Mouse (Mus musculus): ENCODE results near the gene March9. TPM values are rescaled to one million over a fixed set of nuclear protein-coding genes. Genes with fewer than 3 reads are reported as not detected.
"Not testable (repeated sequence)": the region's sequence is repeated elsewhere in the genome, so short reads cannot be mapped to it uniquely, and the experiment has no call there.

Gene March9
- polyA plus RNA-seq, 1 experiment from 2014 or later: 3.7 TPM

DNA sequence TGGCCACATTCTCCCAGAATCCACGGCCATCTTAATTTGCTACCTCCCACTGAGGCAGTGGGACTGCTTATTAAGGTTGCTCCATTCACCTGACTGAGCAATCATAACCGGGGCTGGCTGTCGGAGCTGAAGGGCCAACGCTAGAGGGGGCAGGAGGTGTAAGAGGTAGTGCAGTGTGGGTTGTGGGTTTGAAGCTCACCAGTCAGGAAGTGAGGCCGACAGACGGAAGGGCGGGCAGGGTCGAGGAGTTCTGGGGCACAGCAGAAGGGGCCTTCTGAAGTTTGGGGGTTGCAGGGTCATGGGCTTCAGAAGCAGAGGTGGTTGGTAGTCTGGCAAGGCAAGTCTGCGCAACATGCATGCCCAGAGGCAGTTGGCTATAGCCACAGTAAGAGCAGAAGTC is 15.1 kb upstream of the March9 start, which contains the start of gene Agap2:
Gene Agap2 (plus strand): TSS at position 205 of the 400 bp plus-strand sequence.
- Histone ChIP-seq H3K9ac (ENCODE audit: low read length) (no peak within 1 kb of the TSS), H3K4me1 (ENCODE audit: control insufficient read depth, insufficient read depth, low read length) (peaks cover 15% of the 10 kb centered on the region), H3K4me3 (ENCODE audit: low read depth, low read length) (no peak within 1 kb of the TSS), H3K27ac (ENCODE audit: low read depth, low read length) (no peak within 1 kb of the TSS), H3K27me3 (ENCODE audit: control insufficient read depth, insufficient read depth, low read length) (peaks cover 9% of the 10 kb centered on the region), H3K9me3 (ENCODE audit: control insufficient read depth, low read length) (no peaks in the 10 kb centered on the region), H3K36me3 (ENCODE audit: control insufficient read depth, insufficient read depth, low read length) (no peaks in the 10 kb centered on the region), H3K4me2 (no peak within 1 kb of the TSS)
- ATAC-seq (ENCODE audit: low FRiP score) (no peak), DNase-seq (ENCODE audit: low spot score, missing footprints) (no peak)
- 68% methylated on average over 9 of the region's 9 CpGs for WGBS

DNA sequence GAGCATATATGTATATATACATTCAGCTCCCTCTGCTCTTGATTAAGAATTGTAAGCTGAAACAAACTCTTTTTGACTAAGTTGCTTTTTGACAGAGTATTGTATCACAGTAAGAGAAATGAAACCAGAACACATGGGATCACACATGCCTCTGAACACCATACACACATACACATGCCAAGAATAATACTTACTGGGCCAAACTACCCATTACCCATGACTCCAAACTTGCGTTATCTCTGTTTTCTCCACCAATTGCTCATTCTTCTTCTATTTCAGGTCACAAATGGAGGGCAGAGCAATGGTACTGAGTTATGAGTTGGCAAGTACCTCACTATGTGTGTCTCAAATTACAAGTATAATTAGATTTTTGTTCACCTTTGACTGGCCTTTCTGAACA is 14.0 kb upstream of the March9 start:
- DNase-seq (ENCODE audit: low spot score, missing footprints) (no peak), ATAC-seq (ENCODE audit: low FRiP score) (no peak)
- Histone ChIP-seq H3K4me3 (ENCODE audit: low read depth, low read length) (no peak overlapping the region), H3K4me1 (ENCODE audit: control insufficient read depth, insufficient read depth, low read length) (peaks cover 18% of the 10 kb centered on the region), H3K36me3 (ENCODE audit: control insufficient read depth, insufficient read depth, low read length) (no peaks in the 10 kb centered on the region), H3K9me3 (ENCODE audit: control insufficient read depth, low read length) (no peaks in the 10 kb centered on the region), H3K4me2 (no peak overlapping the region), H3K9ac (ENCODE audit: low read length) (no peak overlapping the region), H3K27ac (ENCODE audit: low read depth, low read length) (no peak overlapping the region), H3K27me3 (ENCODE audit: control insufficient read depth, insufficient read depth, low read length) (no peaks in the 10 kb centered on the region)
- 97% methylated on average over 1 of the region's 1 CpGs for WGBS

DNA sequence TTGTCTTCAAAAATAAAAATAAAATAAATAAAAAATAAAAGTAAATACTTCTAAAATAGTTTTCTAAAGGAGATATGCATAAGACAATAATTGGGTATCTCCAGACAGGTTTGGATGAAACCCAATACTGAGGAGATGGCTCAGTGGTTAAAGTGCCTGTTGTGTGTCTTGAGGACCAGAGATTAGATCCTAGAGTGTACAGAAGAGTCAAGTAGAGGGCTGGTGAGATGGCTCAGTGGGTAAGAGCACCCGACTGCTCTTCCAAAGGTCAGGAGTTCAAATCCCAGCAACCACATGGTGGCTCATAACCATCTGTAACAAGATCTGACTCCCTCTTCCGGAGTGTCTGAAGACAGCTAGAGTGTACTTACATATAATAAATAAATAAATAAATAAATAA is 13.0 kb upstream of the March9 start:
- H3K9me3 ChIP-seq (ENCODE audit: control insufficient read depth, low read length); H3K4me2 ChIP-seq; H3K27ac ChIP-seq (ENCODE audit: low read depth, low read length); H3K9ac ChIP-seq (ENCODE audit: low read length); H3K27me3 ChIP-seq (ENCODE audit: control insufficient read depth, insufficient read depth, low read length); DNase-seq (ENCODE audit: low spot score, missing footprints); ATAC-seq (ENCODE audit: low FRiP score); H3K4me3 ChIP-seq (ENCODE audit: low read depth, low read length); H3K36me3 ChIP-seq (ENCODE audit: control insufficient read depth, insufficient read depth, low read length): not testable (repeated sequence)
- peaks cover 17% of the 10 kb centered on the region for H3K4me1 ChIP-seq (ENCODE audit: control insufficient read depth, insufficient read depth, low read length)
- 85% methylated on average over 2 of the region's 2 CpGs for WGBS

DNA sequence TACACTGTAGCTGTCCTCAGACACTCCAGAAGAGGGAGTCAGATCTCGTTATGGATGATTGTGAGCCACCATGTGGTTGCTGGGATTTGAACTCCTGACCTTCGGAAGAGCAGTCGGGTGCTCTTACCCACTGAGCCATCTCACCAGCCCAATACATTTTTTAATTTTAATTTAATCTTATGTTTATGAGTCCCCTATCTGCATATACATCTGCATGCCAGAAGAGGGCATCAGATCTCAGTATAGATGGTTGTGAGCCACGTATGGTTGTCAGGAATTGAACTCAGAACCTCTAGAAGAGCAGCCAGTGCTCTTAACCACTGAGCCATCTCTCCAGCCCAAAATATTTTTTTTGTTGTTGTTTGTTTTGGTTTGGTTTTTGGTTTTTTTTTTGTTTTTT is 12.3 kb upstream of the March9 start:
- H3K27me3 ChIP-seq (ENCODE audit: control insufficient read depth, insufficient read depth, low read length); H3K36me3 ChIP-seq (ENCODE audit: control insufficient read depth, insufficient read depth, low read length); H3K27ac ChIP-seq (ENCODE audit: low read depth, low read length); DNase-seq (ENCODE audit: low spot score, missing footprints); ATAC-seq (ENCODE audit: low FRiP score); H3K4me2 ChIP-seq; H3K9ac ChIP-seq (ENCODE audit: low read length); H3K9me3 ChIP-seq (ENCODE audit: control insufficient read depth, low read length); H3K4me3 ChIP-seq (ENCODE audit: low read depth, low read length): not testable (repeated sequence)
- WGBS: 88% methylated on average over 4 of the region's 4 CpGs
- peaks cover 14% of the 10 kb centered on the region for H3K4me1 ChIP-seq (ENCODE audit: control insufficient read depth, insufficient read depth, low read length)

DNA sequence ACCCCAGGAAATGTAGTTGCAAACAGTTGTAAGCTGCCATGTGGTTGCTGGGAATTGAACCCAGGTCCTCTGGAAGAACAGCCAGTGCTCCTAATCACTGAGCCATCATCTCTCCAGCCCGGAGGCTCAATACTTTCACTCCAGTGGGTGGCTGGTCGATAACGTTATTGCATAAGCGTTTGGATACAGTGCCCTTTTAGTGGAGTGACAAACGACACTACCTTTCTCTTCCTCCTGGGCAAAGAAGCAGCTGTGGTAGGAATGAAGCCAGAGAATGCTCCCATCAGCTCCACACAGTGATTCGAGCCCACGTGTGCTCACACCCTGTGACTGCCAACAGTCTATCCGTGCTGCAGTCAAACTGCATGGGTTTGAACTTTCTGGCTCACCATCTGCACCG is 11.2 kb upstream of the March9 start:
- H3K4me1 ChIP-seq (ENCODE audit: control insufficient read depth, insufficient read depth, low read length): peaks cover 14% of the 10 kb centered on the region
- peak overlapping the region; percentile 77 for H3K9ac ChIP-seq (ENCODE audit: low read length)
- H3K9me3 ChIP-seq (ENCODE audit: control insufficient read depth, low read length): no peaks in the 10 kb centered on the region
- H3K27me3 ChIP-seq (ENCODE audit: control insufficient read depth, insufficient read depth, low read length): no peaks in the 10 kb centered on the region
- no peak for ATAC-seq (ENCODE audit: low FRiP score)
- 82% methylated on average over 9 of the region's 9 CpGs for WGBS
- peak overlapping the region; percentile 79 for H3K4me2 ChIP-seq
- no peak overlapping the region for H3K27ac ChIP-seq (ENCODE audit: low read depth, low read length)
- peak overlapping the region; percentile 63 for H3K4me3 ChIP-seq (ENCODE audit: low read depth, low read length)
- peaks cover 15% of the 10 kb centered on the region for H3K36me3 ChIP-seq (ENCODE audit: control insufficient read depth, insufficient read depth, low read length)
- no peak for DNase-seq (ENCODE audit: low spot score, missing footprints)

DNA sequence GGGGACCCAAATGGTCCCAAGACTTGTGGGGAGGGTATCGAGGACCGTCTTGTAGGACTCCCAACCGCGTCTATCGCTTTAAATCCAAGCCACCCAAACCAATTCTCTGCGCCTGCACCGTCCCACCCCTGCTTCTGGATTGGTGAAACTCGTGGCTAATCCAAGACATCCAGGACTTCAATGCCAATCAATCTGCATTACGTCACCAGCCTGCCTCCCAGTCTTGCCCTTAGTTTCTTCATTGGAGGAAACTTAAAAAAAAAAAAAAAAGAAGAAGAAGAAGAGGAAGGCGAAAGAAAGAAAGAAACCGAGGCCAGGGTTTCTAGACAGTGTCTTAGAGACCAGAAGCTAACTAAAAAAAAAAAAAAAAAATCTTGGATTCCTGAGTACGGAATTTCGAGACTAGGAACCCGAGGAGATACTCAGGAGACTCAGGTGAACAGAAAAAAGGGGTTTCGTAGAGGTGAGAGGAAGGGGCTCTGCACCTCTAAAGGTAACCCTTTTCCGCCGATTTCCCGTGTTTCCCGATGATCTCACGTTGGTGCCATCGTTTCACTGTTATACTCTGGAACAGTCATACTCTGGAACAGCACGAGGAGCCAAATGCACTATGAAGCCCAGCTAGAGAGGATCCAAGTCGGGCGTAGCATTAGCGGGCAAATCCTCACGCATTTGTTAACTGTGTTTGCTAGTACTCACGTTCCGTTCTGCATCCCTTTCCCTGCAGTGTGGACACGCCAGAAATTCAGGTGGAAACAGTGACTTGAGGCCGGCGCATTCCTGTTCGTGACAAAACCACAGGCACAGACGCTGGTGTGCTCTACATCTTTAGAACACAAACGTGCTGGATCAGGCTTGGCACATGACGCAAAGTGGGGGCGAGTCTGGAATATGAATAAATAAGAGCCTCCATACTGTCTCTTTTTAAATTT is 10.5 kb upstream of the March9 start, which contains the start of gene Tspan31:
Gene Tspan31 (minus strand): TSS at position 75 of the 932 bp plus-strand sequence.
- peak; percentile 99 for DNase-seq (ENCODE audit: low spot score, missing footprints)
- peak; percentile 90 for ATAC-seq (ENCODE audit: low FRiP score)
- Histone ChIP-seq H3K4me1 (ENCODE audit: control insufficient read depth, insufficient read depth, low read length) (peaks cover 14% of the 10 kb centered on the region), H3K9me3 (ENCODE audit: control insufficient read depth, low read length) (no peaks in the 10 kb centered on the region), H3K27ac (ENCODE audit: low read depth, low read length) (peak within 1 kb of the TSS; percentile 88), H3K36me3 (ENCODE audit: control insufficient read depth, insufficient read depth, low read length) (peaks cover 23% of the 10 kb centered on the region), H3K4me3 (ENCODE audit: low read depth, low read length) (peak within 1 kb of the TSS; percentile 63), H3K27me3 (ENCODE audit: control insufficient read depth, insufficient read depth, low read length) (no peaks in the 10 kb centered on the region), H3K9ac (ENCODE audit: low read length) (peak within 1 kb of the TSS; percentile 79), H3K4me2 (peak within 1 kb of the TSS; percentile 97)
- WGBS: 3% methylated on average over 36 of the region's 36 CpGs

DNA sequence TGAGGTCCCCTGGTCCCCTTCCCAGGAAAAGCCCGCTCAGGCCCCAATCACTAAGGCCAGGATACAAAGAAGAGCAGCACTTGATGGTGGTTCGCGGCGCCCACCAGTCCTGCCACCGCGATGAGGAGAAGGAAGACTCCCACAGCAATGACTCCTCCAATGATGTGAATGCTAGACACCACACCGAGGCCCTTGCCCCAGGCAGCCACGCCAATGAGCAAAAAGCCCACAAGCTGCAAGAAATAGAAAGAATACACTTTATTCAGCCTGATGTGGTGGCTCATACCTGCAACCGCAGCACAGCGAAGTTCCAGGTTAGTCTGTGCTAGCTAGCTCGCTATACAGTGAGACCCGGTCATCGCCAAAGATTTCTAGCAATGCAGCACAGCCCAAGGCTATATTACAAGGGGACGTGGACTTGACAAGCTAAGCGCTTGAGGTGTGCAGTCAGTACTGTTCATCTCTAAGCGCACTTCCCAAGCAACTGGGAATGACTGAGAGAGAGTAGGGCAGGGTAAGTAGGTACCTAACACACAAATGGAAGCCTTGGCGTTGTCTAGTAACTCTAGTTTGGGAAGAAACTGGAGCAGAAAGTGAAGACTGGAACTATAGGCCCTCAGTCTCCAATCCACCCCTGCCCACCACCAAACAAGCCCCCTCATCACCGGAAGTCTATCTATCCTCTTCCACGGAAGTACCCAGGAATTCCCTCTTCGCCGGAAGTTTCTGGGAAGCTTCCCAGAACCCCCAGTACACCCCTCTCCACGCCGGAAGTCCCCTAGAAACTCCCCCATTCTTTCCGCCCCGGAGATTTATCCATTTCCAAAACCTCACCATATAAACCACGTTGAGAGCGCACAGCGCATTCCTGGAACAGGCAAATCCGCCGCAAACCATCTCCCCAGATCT is 9.6 kb upstream of the March9 start:
- DNase-seq (ENCODE audit: low spot score, missing footprints): peak; percentile 95
- peaks cover 32% of the 10 kb centered on the region for H3K36me3 ChIP-seq (ENCODE audit: control insufficient read depth, insufficient read depth, low read length)
- peak overlapping the region; percentile 88 for H3K27ac ChIP-seq (ENCODE audit: low read depth, low read length)
- H3K27me3 ChIP-seq (ENCODE audit: control insufficient read depth, insufficient read depth, low read length): no peaks in the 10 kb centered on the region
- ATAC-seq (ENCODE audit: low FRiP score): peak; percentile 76
- peak overlapping the region; percentile 97 for H3K4me2 ChIP-seq
- 10% methylated on average over 30 of the region's 30 CpGs for WGBS
- no peaks in the 10 kb centered on the region for H3K9me3 ChIP-seq (ENCODE audit: control insufficient read depth, low read length)
- peak overlapping the region; percentile 79 for H3K9ac ChIP-seq (ENCODE audit: low read length)
- H3K4me1 ChIP-seq (ENCODE audit: control insufficient read depth, insufficient read depth, low read length): peaks cover 21% of the 10 kb centered on the region
- peak overlapping the region; percentile 63 for H3K4me3 ChIP-seq (ENCODE audit: low read depth, low read length)

DNA sequence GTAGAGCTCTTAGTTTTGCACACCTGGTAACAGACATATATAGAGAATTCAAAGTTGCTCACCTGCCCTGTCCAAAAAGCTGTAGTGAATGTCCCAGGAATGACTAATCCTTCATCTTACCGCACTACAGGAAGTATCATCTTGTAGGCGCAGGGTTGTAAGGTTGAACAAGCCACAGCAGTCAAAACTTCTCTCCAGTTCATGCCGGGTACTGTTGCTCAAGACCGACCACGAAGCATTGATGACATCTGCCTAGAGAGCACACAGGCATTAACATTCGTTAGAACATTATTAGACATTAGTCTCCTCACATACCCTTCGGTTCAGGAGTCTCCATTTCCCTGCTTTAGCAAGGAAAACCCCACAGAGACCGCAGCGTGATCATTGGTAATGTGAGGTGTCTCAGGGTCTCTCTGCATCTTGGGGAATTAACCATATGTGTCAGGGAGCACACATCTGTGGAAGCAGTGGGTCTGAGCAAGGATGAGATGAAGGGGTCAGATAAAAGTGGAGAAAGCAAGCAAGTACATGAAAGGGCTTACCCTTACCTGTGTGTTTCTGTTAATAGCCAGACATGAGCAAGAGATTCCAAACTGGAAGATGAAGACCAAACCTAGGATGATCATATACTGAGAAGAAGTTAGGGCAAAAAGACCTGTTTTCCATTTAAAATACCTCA is 8.5 kb upstream of the March9 start:
- H3K27ac ChIP-seq (ENCODE audit: low read depth, low read length): no peak overlapping the region
- H3K9me3 ChIP-seq (ENCODE audit: control insufficient read depth, low read length): no peaks in the 10 kb centered on the region
- 85% methylated on average over 9 of the region's 9 CpGs for WGBS
- DNase-seq (ENCODE audit: low spot score, missing footprints): no peak
- H3K36me3 ChIP-seq (ENCODE audit: control insufficient read depth, insufficient read depth, low read length): peaks cover 32% of the 10 kb centered on the region
- no peak for ATAC-seq (ENCODE audit: low FRiP score)
- H3K27me3 ChIP-seq (ENCODE audit: control insufficient read depth, insufficient read depth, low read length): no peaks in the 10 kb centered on the region
- peak overlapping the region; percentile 63 for H3K4me3 ChIP-seq (ENCODE audit: low read depth, low read length)
- peak overlapping the region; percentile 97 for H3K4me2 ChIP-seq
- peak overlapping the region; percentile 79 for H3K9ac ChIP-seq (ENCODE audit: low read length)
- H3K4me1 ChIP-seq (ENCODE audit: control insufficient read depth, insufficient read depth, low read length): peaks cover 21% of the 10 kb centered on the region
